Mouse (Mus musculus): Measurements from ENCODE around the gene Zfp553. TPM values are rescaled to one million over a fixed set of nuclear protein-coding genes. Genes with fewer than 3 reads are reported as not detected.
A peak's percentile ranks its signal among the peaks of the same experiment; 100 is the strongest.
"Not testable (repeated sequence)": the region's sequence is repeated elsewhere in the genome, so short reads cannot be mapped to it uniquely, and the experiment has no call there.

Zfp553 gene
- polyA plus RNA-seq, 1 experiment from 2014 or later, result 26.5 TPM

DNA sequence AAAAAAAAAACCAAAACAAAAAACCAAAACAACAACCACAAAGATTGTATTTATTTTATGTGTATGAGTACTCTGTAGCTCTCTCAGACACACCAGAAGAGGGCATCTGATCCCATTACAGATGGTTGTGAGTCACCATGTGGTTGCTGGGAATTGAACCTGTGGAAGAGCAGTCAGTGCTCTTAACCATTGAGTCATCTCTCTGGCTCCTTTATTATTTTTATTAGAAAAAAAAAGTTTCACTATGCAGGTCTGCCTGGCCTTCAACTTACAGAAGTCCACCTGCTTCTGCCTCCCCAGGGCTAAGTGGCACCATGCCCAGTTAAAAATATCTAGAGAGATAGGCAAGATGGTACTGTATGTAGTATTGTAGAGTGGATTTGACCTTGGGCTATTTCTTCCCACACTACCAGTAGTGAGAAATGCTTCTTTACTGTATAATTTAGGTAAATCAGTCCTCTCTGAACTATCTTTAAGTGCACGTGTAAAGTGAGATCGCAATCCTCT is 10.6 kb downstream of the Zfp553 start:
- Histone ChIP-seq H3K4me2 (replicated peaks; ENCODE audit: low read depth, low read length) (peak overlapping the region; percentile 90), H3K27ac (ENCODE audit: low read depth, low read length) (no peak overlapping the region), H3K9ac (ENCODE audit: low read depth, low read length) (peak overlapping the region; percentile 88; the same call in 1 of the 2 replicates), H3K4me3 (ENCODE audit: low read depth, low read length) (peak overlapping the region; percentile 87; the same call in 1 of the 2 replicates), H3K9me3 (ENCODE audit: control insufficient read depth, low read length) (no peaks in the 10 kb centered on the region), H3K4me1 (replicated peaks; ENCODE audit: control insufficient read depth, insufficient read depth, low read length) (peaks cover 4% of the 10 kb centered on the region; the same call in 1 of the 2 replicates), H3K36me3 (ENCODE audit: control insufficient read depth, insufficient read depth, low read length) (peaks cover 1% of the 10 kb centered on the region; the same call in 1 of the 2 replicates), H3K27me3 (ENCODE audit: control insufficient read depth, insufficient read depth, low read length) (no peaks in the 10 kb centered on the region)
- 43% methylated on average over 2 of the region's 2 CpGs for WGBS
- ATAC-seq (ENCODE audit: low FRiP score) (no peak), DNase-seq (ENCODE audit: low spot score) (no peak)

GRCm38 (mm10) chr7:127243870-127244657 is 11.2 kb downstream of the Zfp553 start, which contains the start of gene Zfp771:
Gene Zfp771, plus strand, starts transcription at chr7:127244274.
- DNase-seq (ENCODE audit: low spot score), result peak; percentile 97
- H3K4me2 ChIP-seq (replicated peaks; ENCODE audit: low read depth, low read length), result peak within 1 kb of the TSS; percentile 90
- H3K4me1 ChIP-seq (replicated peaks; ENCODE audit: control insufficient read depth, insufficient read depth, low read length), result peaks cover 4% of the 10 kb centered on the region; the same call in 1 of the 2 replicates
- H3K9ac ChIP-seq (ENCODE audit: low read depth, low read length), result peak within 1 kb of the TSS; percentile 88
- whole genome bisulfite sequencing, result under 1% methylated on average over 55 of the region's 56 CpGs
- peak within 1 kb of the TSS; percentile 74 for H3K27ac ChIP-seq (ENCODE audit: low read depth, low read length)
- peak within 1 kb of the TSS; percentile 87 for H3K4me3 ChIP-seq (ENCODE audit: low read depth, low read length)
- no peaks in the 10 kb centered on the region for H3K9me3 ChIP-seq (ENCODE audit: control insufficient read depth, low read length)
- peak; percentile 96 for ATAC-seq (ENCODE audit: low FRiP score)
- H3K27me3 ChIP-seq (ENCODE audit: control insufficient read depth, insufficient read depth, low read length), result no peaks in the 10 kb centered on the region
- no peaks in the 10 kb centered on the region for H3K36me3 ChIP-seq (ENCODE audit: control insufficient read depth, insufficient read depth, low read length)

DNA sequence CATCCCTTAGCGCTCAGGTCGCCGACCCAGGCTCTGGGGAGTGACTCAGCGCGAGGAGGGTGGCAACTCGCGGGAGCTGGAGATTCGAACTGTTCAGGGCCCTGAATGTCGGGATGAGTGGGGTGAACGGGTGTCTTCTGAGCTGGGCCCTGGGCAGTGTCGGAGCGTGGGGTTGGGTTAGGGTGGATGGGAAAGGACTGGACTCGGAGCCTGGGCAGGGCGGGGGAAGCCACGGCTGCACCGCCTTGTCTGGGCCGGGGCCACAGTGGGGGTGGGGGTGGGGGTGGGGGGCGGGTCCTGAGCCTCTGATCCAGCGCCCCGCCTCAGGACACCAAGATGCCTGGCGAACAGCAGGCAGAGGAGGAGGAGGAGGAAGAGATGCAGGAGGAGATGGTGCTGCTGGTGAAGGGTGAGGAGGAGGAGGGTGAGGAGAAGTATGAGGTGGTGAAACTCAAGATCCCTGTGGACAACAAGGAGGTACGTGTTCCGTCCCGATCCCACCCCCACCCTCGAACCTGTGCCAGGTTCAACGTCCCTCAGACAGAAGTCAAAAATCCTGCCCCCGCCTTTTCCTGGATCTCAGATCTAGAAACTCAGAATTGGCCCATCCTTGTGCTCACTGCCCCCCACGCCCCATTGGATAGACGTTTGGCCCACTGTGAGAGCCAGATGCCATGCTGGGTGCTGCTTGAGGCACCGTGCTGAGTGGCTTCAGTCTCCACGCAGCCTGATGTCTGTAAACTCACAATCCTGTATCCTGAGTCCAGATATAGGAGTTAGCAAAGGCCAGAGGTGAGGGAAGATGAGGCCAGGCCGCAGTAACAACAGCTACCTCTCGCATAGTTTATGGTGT is 12.0 kb downstream of the Zfp553 start:
- H3K4me3 ChIP-seq (ENCODE audit: low read depth, low read length), result peak overlapping the region; percentile 87
- no peaks in the 10 kb centered on the region for H3K27me3 ChIP-seq (ENCODE audit: control insufficient read depth, insufficient read depth, low read length)

DNA sequence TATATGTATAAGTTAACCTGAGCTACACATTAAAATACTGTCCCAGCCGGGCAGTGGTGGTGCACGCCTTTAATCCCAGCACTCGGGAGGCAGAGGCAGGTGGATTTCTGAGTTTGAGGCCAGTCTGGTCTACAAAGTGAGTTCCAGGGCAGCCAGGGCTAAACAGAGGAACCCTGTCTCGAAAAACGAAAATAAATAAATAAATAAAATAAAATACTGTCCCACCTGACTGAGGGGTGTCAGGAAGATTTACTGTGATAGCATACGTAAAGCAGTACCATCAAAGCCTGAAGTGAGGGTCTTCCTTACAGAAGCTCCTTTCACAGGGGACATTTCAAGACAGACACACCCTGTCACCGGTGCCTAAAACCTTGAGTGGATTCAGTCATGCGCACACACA is 17.6 kb downstream of the Zfp553 start:
- not testable (repeated sequence) for H3K4me3 ChIP-seq (ENCODE audit: low read depth, low read length); H3K27ac ChIP-seq (ENCODE audit: low read depth, low read length); ATAC-seq (ENCODE audit: low FRiP score); DNase-seq (ENCODE audit: low spot score); H3K4me1 ChIP-seq (replicated peaks; ENCODE audit: control insufficient read depth, insufficient read depth, low read length); H3K27me3 ChIP-seq (ENCODE audit: control insufficient read depth, insufficient read depth, low read length); H3K9me3 ChIP-seq (ENCODE audit: control insufficient read depth, low read length); H3K9ac ChIP-seq (ENCODE audit: low read depth, low read length); H3K4me2 ChIP-seq (replicated peaks; ENCODE audit: low read depth, low read length); H3K36me3 ChIP-seq (ENCODE audit: control insufficient read depth, insufficient read depth, low read length)
- 95% methylated on average over 8 of the region's 8 CpGs for WGBS

More for the DNA sequence above, 12.0 kb downstream of the Zfp553 start:
- Histone ChIP-seq H3K4me1 (replicated peaks; ENCODE audit: control insufficient read depth, insufficient read depth, low read length) (peaks cover 4% of the 10 kb centered on the region; the same call in 1 of the 2 replicates), H3K9ac (ENCODE audit: low read depth, low read length) (peak overlapping the region; percentile 88), H3K4me2 (replicated peaks; ENCODE audit: low read depth, low read length) (peak overlapping the region; percentile 90), H3K27ac (ENCODE audit: low read depth, low read length) (peak overlapping the region; percentile 74), H3K9me3 (ENCODE audit: control insufficient read depth, low read length) (no peaks in the 10 kb centered on the region), H3K36me3 (ENCODE audit: control insufficient read depth, insufficient read depth, low read length) (no peaks in the 10 kb centered on the region)
- ATAC-seq (ENCODE audit: low FRiP score) (peak; percentile 85), DNase-seq (ENCODE audit: low spot score) (no peak)
- 15% methylated on average over 31 of the region's 33 CpGs for WGBS

DNA sequence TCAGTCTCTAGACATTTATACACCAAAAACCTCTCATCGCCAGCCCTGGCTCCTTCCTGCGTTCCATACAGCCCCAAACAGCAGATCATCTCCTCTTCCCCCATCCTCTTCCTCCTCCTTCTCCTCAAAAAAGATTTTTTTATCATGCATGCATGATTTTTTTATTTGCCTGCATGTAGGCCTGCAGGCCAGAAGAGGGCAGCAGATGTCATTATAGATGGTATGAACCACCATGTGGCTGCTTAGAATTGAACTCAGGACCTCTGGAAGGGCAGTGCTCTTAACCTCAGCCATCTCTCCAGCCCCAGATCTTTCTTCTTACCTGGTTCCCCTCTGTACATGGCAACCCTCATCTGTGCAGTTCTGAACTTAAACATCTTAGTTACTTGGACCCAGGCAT is 19.6 kb downstream of the Zfp553 start:
- Histone ChIP-seq H3K9me3 (ENCODE audit: control insufficient read depth, low read length) (no peaks in the 10 kb centered on the region), H3K4me2 (replicated peaks; ENCODE audit: low read depth, low read length) (no peak overlapping the region), H3K4me3 (ENCODE audit: low read depth, low read length) (no peak overlapping the region), H3K4me1 (replicated peaks; ENCODE audit: control insufficient read depth, insufficient read depth, low read length) (no peaks in the 10 kb centered on the region; the same call in none of the 2 replicates), H3K27me3 (ENCODE audit: control insufficient read depth, insufficient read depth, low read length) (no peaks in the 10 kb centered on the region), H3K36me3 (ENCODE audit: control insufficient read depth, insufficient read depth, low read length) (no peaks in the 10 kb centered on the region), H3K9ac (ENCODE audit: low read depth, low read length) (no peak overlapping the region), H3K27ac (ENCODE audit: low read depth, low read length) (no peak overlapping the region)
- DNase-seq (ENCODE audit: low spot score) (peak; percentile 51), ATAC-seq (ENCODE audit: low FRiP score) (no peak)
- WGBS, result 96% methylated on average over 2 of the region's 2 CpGs

GRCm38 (mm10) chr7:127253341-127253740 is 20.5 kb downstream of the Zfp553 start:
- DNase-seq (ENCODE audit: low spot score) (no peak), ATAC-seq (ENCODE audit: low FRiP score) (no peak)
- Histone ChIP-seq H3K27ac (ENCODE audit: low read depth, low read length) (peak overlapping the region; percentile 87), H3K4me2 (replicated peaks; ENCODE audit: low read depth, low read length) (peak overlapping the region; percentile 80), H3K27me3 (ENCODE audit: control insufficient read depth, insufficient read depth, low read length) (no peaks in the 10 kb centered on the region), H3K4me3 (ENCODE audit: low read depth, low read length) (peak overlapping the region; percentile 50), H3K4me1 (replicated peaks; ENCODE audit: control insufficient read depth, insufficient read depth, low read length) (no peaks in the 10 kb centered on the region; the same call in none of the 2 replicates), H3K9ac (ENCODE audit: low read depth, low read length) (peak overlapping the region; percentile 70), H3K9me3 (ENCODE audit: control insufficient read depth, low read length) (no peaks in the 10 kb centered on the region), H3K36me3 (ENCODE audit: control insufficient read depth, insufficient read depth, low read length) (no peaks in the 10 kb centered on the region)
- 84% methylated on average over 6 of the region's 6 CpGs for WGBS

DNA sequence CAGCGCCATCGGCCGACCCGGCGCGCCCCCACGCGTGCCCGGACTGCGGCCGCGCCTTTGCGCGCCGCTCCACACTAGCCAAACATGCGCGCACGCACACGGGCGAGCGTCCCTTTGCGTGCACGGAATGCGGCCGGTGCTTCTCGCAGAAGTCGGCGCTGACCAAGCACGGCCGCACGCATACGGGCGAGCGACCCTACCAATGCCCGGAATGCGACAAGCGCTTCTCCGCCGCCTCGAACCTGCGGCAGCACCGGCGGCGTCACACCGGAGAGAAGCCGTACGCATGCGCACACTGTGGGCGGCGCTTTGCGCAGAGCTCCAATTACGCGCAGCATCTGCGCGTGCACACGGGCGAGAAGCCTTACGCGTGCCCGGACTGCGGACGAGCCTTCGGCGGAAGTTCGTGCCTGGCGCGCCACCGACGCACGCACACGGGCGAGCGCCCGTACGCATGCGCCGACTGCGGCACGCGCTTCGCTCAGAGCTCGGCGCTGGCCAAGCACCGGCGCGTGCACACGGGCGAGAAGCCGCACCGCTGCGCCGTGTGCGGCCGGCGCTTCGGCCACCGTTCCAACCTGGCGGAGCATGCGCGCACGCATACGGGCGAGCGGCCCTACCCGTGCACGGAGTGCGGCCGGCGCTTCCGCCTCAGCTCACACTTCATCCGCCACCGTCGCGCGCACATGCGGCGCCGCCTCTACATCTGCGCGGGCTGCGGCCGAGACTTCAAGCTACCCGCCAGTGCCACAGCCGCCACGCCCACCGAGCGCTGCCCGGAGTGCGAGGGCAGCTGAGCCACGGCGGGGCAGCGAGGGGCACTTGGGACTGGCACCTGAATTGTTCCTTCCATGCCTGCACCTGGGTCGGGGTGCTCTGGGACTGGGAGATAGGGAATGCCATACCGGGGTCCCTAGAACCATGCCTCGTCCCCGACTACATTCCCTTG is 21.2 kb downstream of the Zfp553 start:
- H3K9ac ChIP-seq (ENCODE audit: low read depth, low read length), result peak overlapping the region; percentile 72
- ATAC-seq (ENCODE audit: low FRiP score), result peak; percentile 96
- WGBS, result 1% methylated on average over 132 of the region's 136 CpGs
- peak overlapping the region; percentile 50 for H3K4me3 ChIP-seq (ENCODE audit: low read depth, low read length)
- peak overlapping the region; percentile 87 for H3K27ac ChIP-seq (ENCODE audit: low read depth, low read length)
- H3K4me1 ChIP-seq (replicated peaks; ENCODE audit: control insufficient read depth, insufficient read depth, low read length), result peaks cover 2% of the 10 kb centered on the region
- DNase-seq (ENCODE audit: low spot score), result peak; percentile 99
- H3K27me3 ChIP-seq (ENCODE audit: control insufficient read depth, insufficient read depth, low read length), result no peaks in the 10 kb centered on the region
- no peaks in the 10 kb centered on the region for H3K9me3 ChIP-seq (ENCODE audit: control insufficient read depth, low read length)
- no peaks in the 10 kb centered on the region for H3K36me3 ChIP-seq (ENCODE audit: control insufficient read depth, insufficient read depth, low read length)
- H3K4me2 ChIP-seq (replicated peaks; ENCODE audit: low read depth, low read length), result peak overlapping the region; percentile 80

Data from hindbrain, embryonic 11.5 days (tissue).